Mouse (Mus musculus) liver, postnatal 0 days (tissue): ENCODE measurements around the gene Hfe. TPM values are rescaled to one million over a fixed set of nuclear protein-coding genes. Genes with fewer than 3 reads are reported as not detected.

ENCODE experiments used
- ATAC-seq: fragments of 200-750 bp; cut with Nextera tagmentation; 2 replicates; pipeline ENCODE4 v1.8.0; 2017; ENCODE audit warnings: mild to moderate bottlenecking, moderate library complexity
- DNase-seq: peaks from one replicate; pipeline ENCODE4 v3.0.0-alpha.2; 2016
- H3K27ac ChIP-seq: fragments of 300-500 bp; sonication (generic); 2 replicates; pipeline ENCODE4 v1.5.1; 2014; ENCODE audit warnings: antibody characterized with exemption, moderate library complexity, mild to moderate bottlenecking, low read depth
- H3K27me3 ChIP-seq: fragments of 300-500 bp; sonication (generic); 2 replicates; pipeline ENCODE4 v1.6.1; 2014; ENCODE audit warnings: low read length, control low read depth, mixed read lengths; ENCODE audit not compliant: insufficient read depth
- H3K36me3 ChIP-seq: fragments of 300-500 bp; sonication (generic); replicated peaks from 2 replicates; pipeline ENCODE4 v1.6.1; 2014; ENCODE audit warnings: mild to moderate bottlenecking, control low read depth, low read length, moderate library complexity, mixed read lengths; ENCODE audit not compliant: insufficient read depth
- H3K4me1 ChIP-seq: fragments of 300-500 bp; sonication (generic); 2 replicates; pipeline ENCODE4 v1.6.1; 2014; ENCODE audit warnings: antibody characterized with exemption, mild to moderate bottlenecking, control low read depth; ENCODE audit not compliant: insufficient read depth
- H3K4me2 ChIP-seq: fragments of 300-500 bp; sonication (generic); 2 replicates; pipeline ENCODE4 v1.6.1; 2014; ENCODE audit warnings: low read depth, mild to moderate bottlenecking, low read length, moderate library complexity, mixed read lengths
- H3K4me3 ChIP-seq: fragments of 300-500 bp; sonication (generic); 2 replicates; pipeline ENCODE4 v1.5.1; 2014; ENCODE audit warnings: low read depth, low read length
- H3K9ac ChIP-seq: fragments of 300-500 bp; sonication (generic); replicated peaks from 2 replicates; pipeline ENCODE4 v1.6.1; 2014; ENCODE audit warnings: mild to moderate bottlenecking, moderate library complexity
- H3K9me3 ChIP-seq: fragments of 300-500 bp; sonication (generic); 2 replicates; pipeline ENCODE4 v1.6.1; 2016; ENCODE audit warnings: mild to moderate bottlenecking, control low read depth, low read length, mixed read lengths
- CTCF ChIP-seq: sonication (generic); IDR thresholded peaks from 2 replicates; pipeline ENCODE4 v1.5.1; 2016; ENCODE audit warnings: antibody characterized with exemption, low read depth
- EP300 ChIP-seq: IDR thresholded peaks from 2 replicates; pipeline ENCODE4 v1.6.1; 2016; ENCODE audit warnings: antibody characterized with exemption, low read depth, mild to moderate bottlenecking
- WGBS: fragments of 180-500 bp; shearing (Covaris S2); extraction: QIAGEN DNeasy Blood & Tissue Kit; methylation state at CpG from one replicate; pipeline ENCODE4 v1.1.7; 2014; ENCODE audit not compliant: insufficient replicate concordance; 5-methylcytosine and 5-hydroxymethylcytosine counted together
- polyA plus RNA-seq: library from polyadenylated mRNA; unstranded; fragments of >200 nt; fragmentation: Nextera tagmentation; extraction: Ambion mirVana; gene quantifications from 2 replicates; pipeline ENCODE4 v1.2.1, GENCODE M21; 2015

Hfe gene
- polyA plus RNA-seq, 1 experiment from 2014 or later: 24.0 TPM

DNA sequence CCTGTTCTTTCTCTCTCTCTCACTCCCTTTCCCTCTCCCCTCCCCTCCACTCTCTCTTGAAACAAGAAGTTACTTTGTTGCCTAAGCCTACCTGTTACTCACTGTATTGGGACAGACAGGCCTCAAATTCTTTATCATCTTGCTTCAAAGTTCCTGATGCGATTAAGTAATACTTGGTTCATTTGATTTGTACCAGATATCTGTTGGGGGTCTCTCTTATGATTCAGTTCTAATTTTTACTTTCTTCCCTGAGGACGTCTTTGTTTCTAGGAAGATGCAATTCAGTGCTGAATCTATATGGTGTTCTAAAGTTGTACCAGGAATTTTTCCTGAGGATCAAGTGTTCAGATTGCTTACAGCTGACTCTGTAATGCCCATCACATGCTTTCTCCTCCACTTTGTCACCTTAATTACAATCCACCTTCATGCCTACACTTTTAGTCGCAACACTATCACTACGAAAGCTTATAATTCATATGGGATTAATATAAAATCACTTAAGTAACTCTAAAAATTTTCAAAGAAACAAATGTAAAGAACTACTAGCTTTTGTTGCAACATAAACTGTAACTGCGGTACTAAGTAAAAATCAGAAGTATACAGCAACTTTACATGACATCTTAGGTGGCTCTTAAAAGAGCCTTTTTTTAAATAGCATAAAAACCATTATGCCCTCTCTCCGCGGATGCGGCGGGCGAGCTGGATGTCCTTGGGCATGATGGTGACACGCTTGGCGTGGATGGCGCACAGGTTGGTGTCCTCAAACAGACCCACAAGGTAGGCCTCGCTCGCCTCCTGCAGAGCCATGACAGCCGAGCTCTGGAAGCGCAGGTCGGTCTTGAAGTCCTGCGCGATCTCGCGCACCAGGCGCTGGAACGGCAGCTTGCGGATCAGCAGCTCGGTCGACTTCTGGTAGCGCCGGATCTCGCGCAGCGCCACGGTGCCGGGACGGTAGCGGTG is 34.0 kb upstream of the Hfe start:
- no peaks in the 10 kb centered on the region for H3K9me3 ChIP-seq
- no peaks in the 10 kb centered on the region for H3K36me3 ChIP-seq
- ATAC-seq: no peak
- no peaks in the 10 kb centered on the region for H3K27me3 ChIP-seq
- DNase-seq: no peak
- H3K9ac ChIP-seq: peak overlapping the region; percentile 53
- H3K4me1 ChIP-seq: peaks cover 10% of the 10 kb centered on the region
- WGBS: 3% methylated on average over 13 of the region's 36 CpGs
- H3K4me3 ChIP-seq: peak overlapping the region; percentile 51
- peak overlapping the region; percentile 65 for H3K4me2 ChIP-seq
- TF ChIP-seq EP300: peak; percentile 10; the same call in 1 of the 2 replicates
- no peak for TF ChIP-seq CTCF
- H3K27ac ChIP-seq: peak overlapping the region; percentile 99

- TF ChIP-seq CTCF: no peak
- TF ChIP-seq EP300: no peak
- H3K4me2 ChIP-seq: peak overlapping the region; percentile 65
- peak overlapping the region; percentile 99 for H3K27ac ChIP-seq
- no peaks in the 10 kb centered on the region for H3K27me3 ChIP-seq
- DNase-seq (no peak), ATAC-seq (no peak)
- 56% methylated on average over 4 of the region's 4 CpGs for WGBS
- H3K9me3 ChIP-seq: no peaks in the 10 kb centered on the region
- peak overlapping the region; percentile 51 for H3K4me3 ChIP-seq
- H3K9ac ChIP-seq: peak overlapping the region; percentile 53
- H3K36me3 ChIP-seq: no peaks in the 10 kb centered on the region
- peaks cover 10% of the 10 kb centered on the region for H3K4me1 ChIP-seq
These were observed 33.3 kb upstream of the Hfe start for GRCm38 (mm10) chr13:23743963-23744362.

DNA sequence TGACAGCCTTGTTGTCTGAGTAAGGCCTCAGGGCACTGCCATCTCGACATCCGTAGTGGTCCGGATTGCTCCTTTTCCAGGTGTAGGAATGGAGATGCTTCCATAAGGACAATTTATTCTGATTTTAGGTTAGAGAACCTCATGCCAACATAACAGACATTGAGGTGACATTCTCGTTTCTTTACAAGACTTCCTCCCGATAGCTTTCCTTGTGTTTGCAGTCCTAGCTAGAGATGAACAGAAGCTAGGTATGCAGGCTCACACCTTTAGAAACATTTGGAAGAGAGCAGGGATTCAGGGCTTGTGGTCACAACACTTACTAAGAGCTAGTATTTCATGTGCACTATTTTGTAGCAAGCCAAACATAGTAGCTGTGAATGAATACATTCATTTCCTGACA is 32.6 kb upstream of the Hfe start:
- Histone ChIP-seq H3K27me3 (no peaks in the 10 kb centered on the region), H3K4me3 (peak overlapping the region; percentile 13; the same call in 1 of the 2 replicates), H3K9me3 (no peaks in the 10 kb centered on the region), H3K4me2 (peak overlapping the region; percentile 46; the same call in 1 of the 2 replicates), H3K4me1 (peaks cover 5% of the 10 kb centered on the region), H3K9ac (no peak overlapping the region), H3K27ac (peak overlapping the region; percentile 66), H3K36me3 (no peaks in the 10 kb centered on the region)
- ATAC-seq (no peak), DNase-seq (no peak)
- WGBS: 85% methylated on average over 5 of the region's 5 CpGs
- TF ChIP-seq EP300 (no peak), CTCF (no peak)

- Histone ChIP-seq H3K9me3 (no peaks in the 10 kb centered on the region), H3K4me2 (peak overlapping the region; percentile 52), H3K36me3 (no peaks in the 10 kb centered on the region), H3K27ac (peak overlapping the region; percentile 36), H3K4me3 (peak overlapping the region; percentile 1; the same call in 1 of the 2 replicates), H3K4me1 (peaks cover 5% of the 10 kb centered on the region; the same call in 1 of the 2 replicates), H3K9ac (no peak overlapping the region; the same call in 1 of the 2 replicates), H3K27me3 (no peaks in the 10 kb centered on the region)
- DNase-seq: no peak
- ATAC-seq: no peak
- TF ChIP-seq EP300: no peak
- no peak for TF ChIP-seq CTCF
These were observed 31.4 kb upstream of the Hfe start for GRCm38 (mm10) chr13:23742007-23742406.

GRCm38 (mm10) chr13:23740910-23741309 is 30.3 kb upstream of the Hfe start:
- 49% methylated on average over 5 of the region's 5 CpGs for WGBS
- Histone ChIP-seq H3K4me3 (peak overlapping the region; percentile 72), H3K4me2 (peak overlapping the region; percentile 86), H3K9me3 (no peaks in the 10 kb centered on the region), H3K27me3 (no peaks in the 10 kb centered on the region), H3K9ac (peak overlapping the region; percentile 99), H3K36me3 (no peaks in the 10 kb centered on the region), H3K4me1 (peaks cover 5% of the 10 kb centered on the region; the same call in 1 of the 2 replicates), H3K27ac (peak overlapping the region; percentile 100)
- no peak for ATAC-seq
- TF ChIP-seq EP300: no peak
- no peak for TF ChIP-seq CTCF
- DNase-seq: no peak

DNA sequence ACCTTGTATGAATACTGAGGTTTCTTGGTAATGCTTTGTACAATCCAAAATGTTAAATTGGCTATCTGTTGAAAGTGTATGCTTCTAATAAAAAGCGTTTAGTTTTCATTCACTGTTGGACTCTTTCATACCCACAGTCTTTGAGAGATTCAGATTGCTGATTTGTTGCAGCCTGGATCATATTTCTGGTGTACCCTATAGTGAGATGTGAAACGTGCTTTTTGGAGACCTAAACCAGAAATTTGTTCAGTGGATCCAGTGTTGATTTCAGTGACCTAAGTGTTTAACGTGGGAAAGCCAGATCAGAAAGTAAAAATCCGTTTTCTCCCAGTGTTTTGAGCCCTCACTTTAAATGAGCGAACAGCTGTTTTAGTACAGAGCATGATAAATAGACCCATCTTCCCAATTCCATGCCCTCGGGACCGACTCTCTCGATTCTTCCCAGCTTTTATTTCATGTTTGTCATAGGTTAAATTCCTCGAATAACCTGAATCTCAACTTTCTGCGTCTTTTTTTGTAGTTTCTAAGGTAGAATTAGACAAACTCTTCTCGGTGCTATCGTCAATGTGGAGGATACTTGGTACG is 29.7 kb upstream of the Hfe start:
- DNase-seq (no peak), ATAC-seq (peak; percentile 2)
- peak overlapping the region; percentile 99 for H3K9ac ChIP-seq
- no peaks in the 10 kb centered on the region for H3K9me3 ChIP-seq
- H3K27ac ChIP-seq: peak overlapping the region; percentile 100
- no peaks in the 10 kb centered on the region for H3K36me3 ChIP-seq
- no peaks in the 10 kb centered on the region for H3K27me3 ChIP-seq
- H3K4me1 ChIP-seq: peaks cover 5% of the 10 kb centered on the region; the same call in 1 of the 2 replicates
- peak overlapping the region; percentile 72 for H3K4me3 ChIP-seq
- TF ChIP-seq CTCF: no peak
- no peak for TF ChIP-seq EP300
- peak overlapping the region; percentile 86 for H3K4me2 ChIP-seq
- WGBS: 26% methylated on average over 13 of the region's 13 CpGs
